Mouse (Mus musculus) stomach, postnatal 0 days (tissue): ENCODE measurements at regions not wholly inside any gene's neighbourhood (a gene's known extent, or its start where the extent isn't known, plus 50 kb on each side); places are given as distances from the start of the nearest gene placed in this dataset.

ENCODE experiments used
- CTCF ChIP-seq: IDR thresholded peaks from 2 replicates; pipeline ENCODE4 v1.5.1; 2016; ENCODE audit warnings: antibody characterized with exemption, low read depth, mild to moderate bottlenecking, moderate library complexity
- EP300 ChIP-seq: optimal IDR thresholded peaks from 2 replicates; pipeline ENCODE3; 2016; ENCODE audit warnings: antibody characterized with exemption

DNA sequence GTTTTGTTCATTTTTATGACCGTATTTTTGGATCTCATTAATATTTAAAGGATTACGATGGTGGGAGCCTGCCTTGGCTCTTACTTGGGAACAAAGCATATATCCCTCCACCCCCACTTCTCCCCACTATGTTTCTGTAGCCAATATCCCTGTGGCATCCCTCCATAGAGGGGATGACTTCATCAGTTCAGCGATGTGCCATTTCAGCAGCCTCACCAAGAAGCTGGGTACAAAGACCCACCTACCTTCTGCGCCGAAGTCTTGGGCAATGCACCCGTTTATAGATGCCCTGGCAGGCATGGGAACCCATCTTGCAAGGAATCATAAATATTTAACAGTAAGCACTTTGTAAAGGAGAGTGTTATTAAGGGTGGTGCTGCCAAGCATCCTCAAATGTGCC lies 113.1 kb upstream of the Ntm start:
- TF ChIP-seq CTCF = no peak
- TF ChIP-seq EP300 = no peak
